Mouse (Mus musculus) stomach, postnatal 0 days (tissue): ENCODE data around the gene Fsd1l. TPM values are rescaled to one million over a fixed set of nuclear protein-coding genes. Genes with fewer than 3 reads are reported as not detected.

ENCODE experiments used
- ATAC-seq: fragments of 200-750 bp; cut with Nextera tagmentation; 2 replicates; pipeline ENCODE4 v1.8.0; 2017; ENCODE audit not compliant: low FRiP score, low TSS enrichment
- DNase-seq: peaks from one replicate; pipeline ENCODE4 v3.0.0-alpha.2; 2016; ENCODE audit warnings: low spot score
- H3K27ac ChIP-seq: fragments of 300-500 bp; sonication (generic); replicated peaks from 2 replicates; pipeline ENCODE4 v1.5.1; 2014; ENCODE audit warnings: mild to moderate bottlenecking, control low read depth
- H3K27me3 ChIP-seq: fragments of 300-500 bp; sonication (generic); 2 replicates; pipeline ENCODE4 v1.6.1; 2014; ENCODE audit warnings: low read length; ENCODE audit not compliant: control insufficient read depth, insufficient read depth
- H3K36me3 ChIP-seq: fragments of 300-500 bp; sonication (generic); 2 replicates; pipeline ENCODE4 v1.6.1; 2014; ENCODE audit warnings: low read length, mixed read lengths; ENCODE audit not compliant: control insufficient read depth, insufficient read depth
- H3K4me1 ChIP-seq: fragments of 300-500 bp; sonication (generic); replicated peaks from 2 replicates; pipeline ENCODE4 v1.6.1; 2014; ENCODE audit warnings: antibody characterized with exemption; ENCODE audit not compliant: control insufficient read depth, insufficient read depth
- H3K4me2 ChIP-seq: fragments of 300-500 bp; sonication (generic); replicated peaks from 2 replicates; pipeline ENCODE4 v1.6.1; 2014; ENCODE audit warnings: low read depth, mild to moderate bottlenecking, control low read depth, moderate library complexity
- H3K4me3 ChIP-seq: fragments of 300-500 bp; sonication (generic); 2 replicates; pipeline ENCODE4 v1.5.1; 2014; ENCODE audit warnings: low read depth, low read length, control low read depth
- H3K9ac ChIP-seq: fragments of 300-500 bp; sonication (generic); 2 replicates; pipeline ENCODE4 v1.6.1; 2014; ENCODE audit warnings: mild to moderate bottlenecking, low read length, control low read depth, mixed read lengths
- H3K9me3 ChIP-seq: fragments of 300-500 bp; sonication (generic); 2 replicates; pipeline ENCODE4 v1.6.1; 2016; ENCODE audit warnings: low read length; ENCODE audit not compliant: control insufficient read depth
- CTCF ChIP-seq: IDR thresholded peaks from 2 replicates; pipeline ENCODE4 v1.5.1; 2016; ENCODE audit warnings: antibody characterized with exemption, low read depth, mild to moderate bottlenecking, moderate library complexity
- EP300 ChIP-seq: optimal IDR thresholded peaks from 2 replicates; pipeline ENCODE3; 2016; ENCODE audit warnings: antibody characterized with exemption
- WGBS: fragments of 180-500 bp; shearing (Covaris S2); extraction: QIAGEN DNeasy Blood & Tissue Kit; methylation state at CpG from one replicate; pipeline ENCODE4 v1.1.7; 2014; 5-methylcytosine and 5-hydroxymethylcytosine counted together
- polyA plus RNA-seq: library from polyadenylated mRNA; unstranded; fragments of >200 nt; fragmentation: Nextera tagmentation; extraction: Ambion mirVana; gene quantifications from 2 replicates; pipeline ENCODE4 v1.2.1, GENCODE M21; 2015

Fsd1l gene
- polyA plus RNA-seq, 1 experiment from 2014 or later: 3.4 TPM

- H3K4me2 ChIP-seq: no peak overlapping the region
- DNase-seq: no peak
Measured at GRCm38 (mm10) chr4:53728121-53728520, 96.8 kb downstream of the Fsd1l start.

GRCm38 (mm10) chr4:53738956-53739616 lies 107.8 kb downstream of the Fsd1l start:
- DNase-seq (peak; percentile 22), ATAC-seq (no peak)
- H3K4me1 ChIP-seq: no peaks in the 10 kb centered on the region
- no peak overlapping the region for H3K27ac ChIP-seq
- H3K4me3 ChIP-seq: no peak overlapping the region
- H3K9me3 ChIP-seq: no peaks in the 10 kb centered on the region
- H3K9ac ChIP-seq: no peak overlapping the region
- H3K4me2 ChIP-seq: no peak overlapping the region
- WGBS: 42% methylated on average over 6 of the region's 6 CpGs
- H3K36me3 ChIP-seq: peaks cover 7% of the 10 kb centered on the region
- TF ChIP-seq CTCF: peak; percentile 82
- TF ChIP-seq EP300: no peak
- no peaks in the 10 kb centered on the region for H3K27me3 ChIP-seq

More at GRCm38 (mm10) chr4:53728121-53728520, 96.8 kb downstream of the Fsd1l start:
- Histone ChIP-seq H3K4me3 (no peak overlapping the region), H3K4me1 (no peaks in the 10 kb centered on the region), H3K9me3 (no peaks in the 10 kb centered on the region), H3K27me3 (no peaks in the 10 kb centered on the region), H3K27ac (no peak overlapping the region), H3K36me3 (peaks cover 2% of the 10 kb centered on the region), H3K9ac (no peak overlapping the region)
- 100% methylated on average over 1 of the region's 1 CpGs for WGBS
- ATAC-seq: no peak
- TF ChIP-seq CTCF (no peak), EP300 (no peak)

- no peak overlapping the region for H3K27ac ChIP-seq
- H3K36me3 ChIP-seq: no peaks in the 10 kb centered on the region
- H3K9ac ChIP-seq: no peak overlapping the region
- no peaks in the 10 kb centered on the region for H3K4me1 ChIP-seq
- no peak overlapping the region for H3K4me2 ChIP-seq
- H3K27me3 ChIP-seq: no peaks in the 10 kb centered on the region
- TF ChIP-seq EP300 (no peak), CTCF (no peak)
- H3K9me3 ChIP-seq: no peaks in the 10 kb centered on the region
- DNase-seq: no peak
- no peak overlapping the region for H3K4me3 ChIP-seq
- no peak for ATAC-seq
Measured at GRCm38 (mm10) chr4:53749831-53750230, 118.6 kb downstream of the Fsd1l start.

GRCm38 (mm10) chr4:53750391-53751120 lies 119.3 kb downstream of the Fsd1l start:
- H3K27ac ChIP-seq: no peak overlapping the region
- ATAC-seq: no peak
- H3K4me1 ChIP-seq: no peaks in the 10 kb centered on the region
- H3K4me3 ChIP-seq: no peak overlapping the region
- H3K4me2 ChIP-seq: no peak overlapping the region
- H3K9me3 ChIP-seq: no peaks in the 10 kb centered on the region
- TF ChIP-seq EP300 (no peak), CTCF (peak; percentile 18; the same call in 1 of the 2 replicates)
- no peaks in the 10 kb centered on the region for H3K36me3 ChIP-seq
- H3K9ac ChIP-seq: no peak overlapping the region
- 56% methylated on average over 16 of the region's 16 CpGs for WGBS
- H3K27me3 ChIP-seq: no peaks in the 10 kb centered on the region
- no peak for DNase-seq

Other genes starting within 250 kb of the Fsd1l start
- gene Slc44a1, start 191.1 kb upstream of the Fsd1l start, polyA plus RNA-seq: 31.9 and 33.9 TPM in 2 replicates
- gene Fktn, start 82.5 kb downstream of the Fsd1l start, polyA plus RNA-seq: 6.2 and 7.3 TPM in 2 replicates
- gene Tal2, start 148.2 kb downstream of the Fsd1l start, polyA plus RNA-seq: 0.07 and 0.10 TPM in 2 replicates
- gene Tmem38b, start 194.6 kb downstream of the Fsd1l start, polyA plus RNA-seq: 10.5 and 10.8 TPM in 2 replicates